Comparison of ENCODE assay signal across 7 mouse cellular contexts in genomic region chr1:136133570-136134240, GRCm38 (mm10). TPM values are rescaled to one million over a fixed set of nuclear protein-coding genes. Genes with fewer than 3 reads are reported as not detected.
A peak's percentile ranks its signal among the peaks of the same experiment; 100 is the strongest.
DNase-seq lines count a peak whose midpoint lies in the region; ATAC-seq and TF ChIP-seq lines count a peak whose summit lies in the region.

No protein-coding gene starts in this region.

- DNase-seq in 3134 (ENCODE audit: extremely low read depth, insufficient read length, low spot score) (peak; percentile 44), CH12.LX (ENCODE audit: extremely low read depth) (no peak)
- DNase-seq in forebrain, embryonic 14.5 days (ENCODE audit: low spot score), result peak; percentile 78
- DNase-seq in adrenal gland, adult (ENCODE audit: inconsistent age in 2 of 2, low spot score in 1 of 2), result no peak
- DNase-seq in yolk sac, embryonic 10.5 days (ENCODE audit: low spot score), result no peak

- peaks cover 26% of the 10 kb centered on the region for H3K79me2 ChIP-seq in CH12.LX (replicated peaks; ENCODE audit: control insufficient read depth, extremely low read depth, insufficient read depth, poor library complexity, severe bottlenecking)

- H3K27me3 ChIP-seq in CH12.LX (replicated peaks), result no peaks in the 10 kb centered on the region
- H3K27me3 ChIP-seq in forebrain, embryonic 14.5 days (replicated peaks; ENCODE audit: control insufficient read depth, insufficient read depth, low read length), result no peaks in the 10 kb centered on the region
- peaks cover 3% of the 10 kb centered on the region; the same call in 1 of the 2 replicates for H3K27me3 ChIP-seq in kidney, embryonic 14.5 days (ENCODE audit: control insufficient read depth, insufficient read depth, low read length)
- no peaks in the 10 kb centered on the region for H3K27me3 ChIP-seq in midbrain, embryonic 15.5 days (replicated peaks)

- no peak for TF ChIP-seq EP300 in CH12.LX (IDR thresholded peaks at IDR 0.05; ENCODE audit: low read length)

- ATAC-seq in forebrain, embryonic 14.5 days, result peak; percentile 7
- ATAC-seq in kidney, embryonic 14.5 days (ENCODE audit: low FRiP score, low TSS enrichment), result no peak
- no peak for ATAC-seq in midbrain, embryonic 15.5 days (replicated peaks)

- TF ChIP-seq POLR2A in CH12.LX (IDR thresholded peaks at IDR 0.05; ENCODE audit: low read depth, low read length), result no peak

- WGBS in forebrain, embryonic 14.5 days, result 23% methylated on average over 13 of the region's 13 CpGs
- 17% methylated on average over 13 of the region's 13 CpGs for WGBS in kidney, embryonic 14.5 days
- 26% methylated on average over 13 of the region's 13 CpGs for WGBS in midbrain, embryonic 15.5 days

- no peaks in the 10 kb centered on the region for H3K9me3 ChIP-seq in CH12.LX (replicated peaks; ENCODE audit: low read length)
- H3K9me3 ChIP-seq in forebrain, embryonic 14.5 days (replicated peaks; ENCODE audit: control insufficient read depth, low read length), result no peaks in the 10 kb centered on the region
- H3K9me3 ChIP-seq in kidney, embryonic 14.5 days (ENCODE audit: control insufficient read depth, low read length), result no peaks in the 10 kb centered on the region
- H3K9me3 ChIP-seq in midbrain, embryonic 15.5 days, result no peaks in the 10 kb centered on the region

- no peak for TF ChIP-seq RAD21 in CH12.LX (IDR thresholded peaks at IDR 0.05; ENCODE audit: low read depth, low read length)

- peak overlapping the region; percentile 84; the same call in 1 of the 2 replicates for H3K27ac ChIP-seq in CH12.LX (ENCODE audit: insufficient read depth, low read depth)
- H3K27ac ChIP-seq in forebrain, embryonic 14.5 days (ENCODE audit: low read depth, low read length), result peak overlapping the region; percentile 92
- no peak overlapping the region for H3K27ac ChIP-seq in kidney, embryonic 14.5 days (ENCODE audit: low read depth, low read length)
- H3K27ac ChIP-seq in midbrain, embryonic 15.5 days, result peak overlapping the region; percentile 92

- dilution Hi-C loops in CH12.LX (cut with MboI; ENCODE audit: extremely low pct_ligation_motif_present, extremely low pct_unique_long_range_greater_than_20kb, low sequenced_read_pairs), result no loop called here

- in situ Hi-C loops in CH12.LX (cut with MboI; ENCODE audit: low pct_ligation_motif_present, low pct_unique_long_range_greater_than_20kb, low sequenced_read_pairs), result loop anchor here (10.0 kb wide), 1 partner anchor 369 kb away; the partner anchor contains the start of gene Phlda3

- H3K36me3 ChIP-seq in CH12.LX (replicated peaks in 1 of 2; ENCODE audit: control insufficient read depth in 1 of 2, insufficient read depth in 1 of 2, low read length in 1 of 2), result peaks cover 4 to 9% of the 10 kb centered on the region in 2 experiments
- H3K36me3 ChIP-seq in forebrain, embryonic 14.5 days (ENCODE audit: control insufficient read depth, insufficient read depth, low read length), result no peaks in the 10 kb centered on the region
- H3K36me3 ChIP-seq in kidney, embryonic 14.5 days (ENCODE audit: control insufficient read depth, insufficient read depth, low read length), result no peaks in the 10 kb centered on the region
- H3K36me3 ChIP-seq in midbrain, embryonic 15.5 days (replicated peaks), result no peaks in the 10 kb centered on the region

- H3K4me3 ChIP-seq in CH12.LX (replicated peaks in 1 of 3; ENCODE audit: low read depth in 2 of 3, low read length in 2 of 3, poor library complexity in 1 of 3), result no peak overlapping the region
- peak overlapping the region; percentile 96 for H3K4me3 ChIP-seq in forebrain, embryonic 14.5 days (ENCODE audit: low read depth, low read length)
- H3K4me3 ChIP-seq in kidney, embryonic 14.5 days (ENCODE audit: low read length), result 0 out of 2 replicates have a peak overlapping the region, but pooled peaks have one; percentile 10
- H3K4me3 ChIP-seq in midbrain, embryonic 15.5 days, result peak overlapping the region; percentile 72

- no peak for TF ChIP-seq CTCF in CH12.LX (conservative IDR thresholded peaks at IDR 0.05 in 1 of 2, IDR thresholded peaks at IDR 0.05 in 1 of 2; ENCODE audit: low read depth in 2 of 2, low read length in 2 of 2)

- no peak overlapping the region for H3K9ac ChIP-seq in CH12.LX (ENCODE audit: insufficient read depth, low read depth)
- H3K9ac ChIP-seq in forebrain, embryonic 14.5 days (ENCODE audit: low read length), result peak overlapping the region; percentile 98
- 0 out of 2 replicates have a peak overlapping the region, but pooled peaks have one; percentile 18 for H3K9ac ChIP-seq in kidney, embryonic 14.5 days (ENCODE audit: low read depth, low read length)
- H3K9ac ChIP-seq in midbrain, embryonic 15.5 days, result peak overlapping the region; percentile 91

- peak overlapping the region; percentile 65; the same call in 1 of the 2 replicates for H3K4me2 ChIP-seq in CH12.LX (ENCODE audit: insufficient read depth, low read depth, poor library complexity, severe bottlenecking)
- peak overlapping the region; percentile 73 for H3K4me2 ChIP-seq in forebrain, embryonic 14.5 days (ENCODE audit: low read length)
- peak overlapping the region; percentile 29 for H3K4me2 ChIP-seq in kidney, embryonic 14.5 days (replicated peaks; ENCODE audit: low read depth, low read length)
- H3K4me2 ChIP-seq in midbrain, embryonic 15.5 days, result peak overlapping the region; percentile 84

- H3K4me1 ChIP-seq in CH12.LX (ENCODE audit: control insufficient read depth in 1 of 2, insufficient read depth in 2 of 2), result peaks cover 41 to 76% of the 10 kb centered on the region in 2 experiments
- peaks cover 56% of the 10 kb centered on the region for H3K4me1 ChIP-seq in forebrain, embryonic 14.5 days (ENCODE audit: control insufficient read depth, insufficient read depth, low read length)
- peaks cover 80% of the 10 kb centered on the region for H3K4me1 ChIP-seq in kidney, embryonic 14.5 days (ENCODE audit: control insufficient read depth, insufficient read depth, low read length)
- peaks cover 67% of the 10 kb centered on the region for H3K4me1 ChIP-seq in midbrain, embryonic 15.5 days

TF ChIP-seq in CH12.LX, 34 proteins besides CTCF, POLR2A, EP300 and RAD21:
- no peak for TF ChIP-seq UBTF (IDR thresholded peaks at IDR 0.05; ENCODE audit: low read depth, low read length)
- TF ChIP-seq GABPA (IDR thresholded peaks at IDR 0.05; ENCODE audit: insufficient replicate concordance, low read depth, low read length), result no peak
- no peak for TF ChIP-seq CHD1 (IDR thresholded peaks at IDR 0.05; ENCODE audit: low read depth, low read length)
- TF ChIP-seq POLR2AphosphoS2 (IDR thresholded peaks at IDR 0.05; ENCODE audit: low read depth, low read length), result no peak
- TF ChIP-seq ETS1 (conservative IDR thresholded peaks at IDR 0.05; ENCODE audit: low read depth, low read length), result no peak
- TF ChIP-seq NELFE (IDR thresholded peaks at IDR 0.05; ENCODE audit: low read depth, low read length), result no peak
- no peak for TF ChIP-seq HCFC1 (IDR thresholded peaks at IDR 0.05; ENCODE audit: low read depth, low read length)
- no peak for TF ChIP-seq USF1 (IDR thresholded peaks at IDR 0.05; ENCODE audit: low read depth, low read length)
- no peak for TF ChIP-seq MEF2A (IDR thresholded peaks at IDR 0.05; ENCODE audit: borderline replicate concordance, low read depth, low read length)
- TF ChIP-seq JUN (IDR thresholded peaks at IDR 0.05; ENCODE audit: insufficient read depth, low read depth, low read length), result no peak
- no peak for TF ChIP-seq ZC3H11A (IDR thresholded peaks at IDR 0.05; ENCODE audit: low read depth, low read length)
- TF ChIP-seq CHD2 (IDR thresholded peaks at IDR 0.05; ENCODE audit: low read length), result no peak

RNA-seq across cellular contexts. Expression of gene Kif21b, which starts 2.5 kb away (rescaled TPM):
- total RNA-seq in CH12.LX (2012; rRNA removed), result 21.1 and 26.2 TPM in 2 replicates
- total RNA-seq in CH12.LX (2014; rRNA removed), result 6.0 and 7.3 TPM in 2 replicates
- 22.6 and 32.4 TPM in 2 replicates for polyA plus RNA-seq in CH12.LX (2012; ENCODE audit: insufficient read length, low read depth)
- 52.4 and 61.5 TPM in 2 replicates for polyA plus RNA-seq in forebrain, embryonic 14.5 days (2014; fragmentation: Nextera tagmentation; extraction: Ambion mirVana)
- polyA plus RNA-seq in kidney, embryonic 14.5 days (2014; fragmentation: Nextera tagmentation; extraction: Ambion mirVana), result 3.2 and 3.3 TPM in 2 replicates
- 58.9 and 62.0 TPM in 2 replicates for polyA plus RNA-seq in midbrain, embryonic 15.5 days (2015; fragmentation: Nextera tagmentation; extraction: Ambion mirVana)

Comparison
In these comparisons a context has a peak if more than half of its experiments do, and no peak if none do; other contexts are left out.
1. DNase-seq: peak in 3134 (single experiment) and forebrain, embryonic 14.5 days (single experiment); none in CH12.LX (single experiment), adrenal gland, adult (0 of 2) and yolk sac, embryonic 10.5 days (single experiment).
2. H3K4me2 ChIP-seq: peak in every context shown above with its lines; median percentile 84 in midbrain, embryonic 15.5 days; 73 in forebrain, embryonic 14.5 days; 65 in CH12.LX; 29 in kidney, embryonic 14.5 days.
3. H3K4me3 ChIP-seq: peak in forebrain, embryonic 14.5 days (single experiment), kidney, embryonic 14.5 days (single experiment) and midbrain, embryonic 15.5 days (single experiment); none in CH12.LX (0 of 3).